Mouse (Mus musculus) embryonic facial prominence, embryonic 10.5 days (tissue): ENCODE results near the gene Slc4a1. TPM values are rescaled to one million over a fixed set of nuclear protein-coding genes. Genes with fewer than 3 reads are reported as not detected.

Experiments used
- DNase-seq: peaks from one replicate; pipeline ENCODE4 v3.0.0-alpha.2; 2017; ENCODE audit warnings: low spot score
- H3K27ac ChIP-seq: fragments of 300-500 bp; sonication (generic); replicated peaks from 2 replicates; pipeline ENCODE4 v1.5.1; 2016; ENCODE audit warnings: mild to moderate bottlenecking
- H3K27me3 ChIP-seq: fragments of 300-500 bp; sonication (generic); replicated peaks from 2 replicates; pipeline ENCODE4 v1.6.1; 2016; ENCODE audit warnings: low read depth, mild to moderate bottlenecking; ENCODE audit not compliant: poor library complexity, severe bottlenecking
- H3K36me3 ChIP-seq: fragments of 300-500 bp; sonication (generic); replicated peaks from 2 replicates; pipeline ENCODE4 v1.6.1; 2016; ENCODE audit warnings: mild to moderate bottlenecking, moderate library complexity
- H3K4me1 ChIP-seq: fragments of 300-500 bp; sonication (generic); 2 replicates; pipeline ENCODE4 v1.6.1; 2016
- H3K4me3 ChIP-seq: fragments of 300-500 bp; sonication (generic); 2 replicates; pipeline ENCODE4 v1.5.1; 2016; ENCODE audit warnings: mild to moderate bottlenecking, moderate library complexity
- H3K9me3 ChIP-seq: fragments of 300-500 bp; sonication (generic); 2 replicates; pipeline ENCODE4 v1.6.1; 2016; ENCODE audit warnings: mild to moderate bottlenecking
- WGBS: fragments of 180-500 bp; shearing (Covaris S2); methylation state at CpG from one replicate; pipeline ENCODE4 v1.1.7; 2016; 5-methylcytosine and 5-hydroxymethylcytosine counted together
- polyA plus RNA-seq: library from polyadenylated mRNA; unstranded; fragments of >200 nt; fragmentation: Nextera tagmentation; extraction: Ambion mirVana; gene quantifications from 2 replicates; pipeline ENCODE4 v1.2.1, GENCODE M21; 2016

The Slc4a1 gene
- polyA plus RNA-seq, 1 experiment from 2014 or later, result 33.8 TPM

DNA sequence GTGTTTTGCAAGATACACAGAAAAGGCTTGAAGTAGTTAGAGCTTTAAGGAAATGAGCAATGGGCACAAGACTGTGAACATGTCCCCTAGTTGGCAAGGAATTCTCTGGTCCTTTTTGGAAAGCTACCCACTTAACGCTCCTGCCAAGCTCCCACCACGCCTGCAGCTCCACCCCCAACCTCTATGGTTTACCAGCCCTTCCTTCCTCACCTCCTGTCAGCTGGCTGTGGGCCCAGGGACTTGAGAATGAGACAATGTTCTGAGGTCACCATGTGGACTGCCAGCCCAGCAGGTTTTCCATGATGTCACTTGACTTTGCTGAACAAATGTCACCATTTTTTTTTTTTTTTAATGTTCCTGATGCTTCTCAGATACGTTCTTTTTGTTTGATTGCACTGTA lies 27.4 kb downstream of the Slc4a1 start:
- WGBS, result 69% methylated on average over 3 of the region's 3 CpGs

DNA sequence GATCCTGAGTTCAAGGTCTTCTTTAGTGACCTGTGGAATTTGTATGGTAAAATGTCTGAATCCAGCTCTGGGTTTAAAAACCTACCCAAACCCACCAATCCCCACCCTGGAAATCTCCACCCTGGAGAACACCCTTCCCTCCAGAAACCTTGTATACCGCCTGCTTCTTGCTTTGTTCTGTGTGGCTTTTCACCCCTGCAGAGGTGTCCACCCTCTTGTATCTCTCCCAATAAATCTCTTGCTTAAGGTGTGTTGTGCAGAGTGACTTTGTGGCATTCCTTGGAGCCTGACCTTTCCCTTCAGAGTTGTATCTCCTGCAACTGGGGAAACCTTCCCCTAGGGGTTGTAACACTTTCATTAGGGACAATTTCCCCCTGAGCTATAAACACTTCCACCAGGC lies 28.1 kb downstream of the Slc4a1 start:
- no peak for DNase-seq
- no peak overlapping the region for H3K27ac ChIP-seq
- peaks cover 5% of the 10 kb centered on the region; the same call in 1 of the 2 replicates for H3K4me1 ChIP-seq
- no peaks in the 10 kb centered on the region for H3K9me3 ChIP-seq
- H3K36me3 ChIP-seq, result no peaks in the 10 kb centered on the region
- WGBS, result 68% methylated on average over 1 of the region's 1 CpGs
- H3K27me3 ChIP-seq, result no peaks in the 10 kb centered on the region; the same call in 1 of the 2 replicates
- H3K4me3 ChIP-seq, result no peak overlapping the region

More for the DNA sequence above, 27.4 kb downstream of the Slc4a1 start:
- Histone ChIP-seq H3K4me1 (peaks cover 5% of the 10 kb centered on the region; the same call in 1 of the 2 replicates), H3K36me3 (no peaks in the 10 kb centered on the region), H3K27me3 (no peaks in the 10 kb centered on the region; the same call in 1 of the 2 replicates), H3K27ac (no peak overlapping the region), H3K4me3 (no peak overlapping the region), H3K9me3 (no peaks in the 10 kb centered on the region)
- no peak for DNase-seq

DNA sequence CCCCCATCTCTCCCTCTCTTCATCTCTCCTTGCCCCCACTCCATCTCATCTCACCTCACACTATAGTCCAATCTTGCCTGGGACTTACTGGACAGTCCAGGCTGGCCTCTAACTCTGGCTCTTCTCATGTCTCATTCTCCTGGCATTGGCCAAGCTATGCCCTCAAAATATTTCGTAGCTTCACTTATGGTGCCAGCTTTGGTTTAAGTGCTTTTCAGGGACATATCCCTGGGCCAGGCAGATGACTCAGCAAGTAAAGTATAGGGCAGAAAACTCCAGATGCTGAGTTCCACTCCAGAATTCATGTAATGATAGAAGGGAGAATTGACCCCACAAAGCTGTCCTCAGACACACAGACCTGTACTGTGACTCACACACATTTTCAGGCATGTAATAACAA lies 29.8 kb downstream of the Slc4a1 start:
- no peak overlapping the region for H3K4me3 ChIP-seq
- H3K27me3 ChIP-seq, result no peaks in the 10 kb centered on the region; the same call in 1 of the 2 replicates
- peaks cover 5% of the 10 kb centered on the region; the same call in 1 of the 2 replicates for H3K4me1 ChIP-seq
- DNase-seq, result no peak
- 83% methylated on average over 1 of the region's 1 CpGs for WGBS
- H3K9me3 ChIP-seq, result no peaks in the 10 kb centered on the region
- H3K36me3 ChIP-seq, result no peaks in the 10 kb centered on the region
- no peak overlapping the region for H3K27ac ChIP-seq

GRCm38 (mm10) chr11:102334973-102335700 lies 30.9 kb downstream of the Slc4a1 start:
- no peak overlapping the region for H3K27ac ChIP-seq
- no peaks in the 10 kb centered on the region; the same call in 1 of the 2 replicates for H3K27me3 ChIP-seq
- 44% methylated on average over 9 of the region's 9 CpGs for WGBS
- no peak overlapping the region for H3K4me3 ChIP-seq
- DNase-seq, result no peak
- no peaks in the 10 kb centered on the region for H3K36me3 ChIP-seq
- H3K9me3 ChIP-seq, result no peaks in the 10 kb centered on the region
- H3K4me1 ChIP-seq, result peaks cover 5% of the 10 kb centered on the region; the same call in 1 of the 2 replicates

DNA sequence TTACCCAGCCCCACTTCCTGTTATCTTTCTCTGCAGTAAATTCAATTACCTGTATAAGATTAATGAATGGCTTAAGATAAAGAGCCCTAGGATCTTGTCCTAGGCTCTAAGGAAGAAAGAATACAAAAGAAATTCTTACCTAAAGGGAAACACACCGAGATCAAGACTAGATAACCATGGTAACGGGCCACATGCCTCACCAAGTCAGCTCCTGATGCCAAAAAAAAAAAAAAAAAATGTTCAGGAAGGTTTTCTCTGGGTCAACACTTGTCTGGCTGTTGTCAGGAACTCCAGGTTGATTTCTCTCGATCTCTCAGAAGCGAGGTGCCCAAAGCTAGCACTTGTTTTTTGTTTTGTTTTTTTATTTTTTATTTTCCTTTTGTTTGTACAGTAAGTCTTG lies 32.0 kb downstream of the Slc4a1 start:
- no peaks in the 10 kb centered on the region; the same call in 1 of the 2 replicates for H3K27me3 ChIP-seq
- no peak overlapping the region for H3K4me3 ChIP-seq
- no peaks in the 10 kb centered on the region for H3K9me3 ChIP-seq
- DNase-seq, result no peak
- H3K36me3 ChIP-seq, result no peaks in the 10 kb centered on the region
- peaks cover 5% of the 10 kb centered on the region; the same call in 1 of the 2 replicates for H3K4me1 ChIP-seq
- WGBS, result 70% methylated on average over 4 of the region's 4 CpGs
- H3K27ac ChIP-seq, result no peak overlapping the region

- Histone ChIP-seq H3K27me3 (no peaks in the 10 kb centered on the region; the same call in 1 of the 2 replicates), H3K36me3 (no peaks in the 10 kb centered on the region), H3K4me1 (peaks cover 5% of the 10 kb centered on the region; the same call in 1 of the 2 replicates), H3K27ac (no peak overlapping the region), H3K4me3 (no peak overlapping the region), H3K9me3 (no peaks in the 10 kb centered on the region)
- no peak for DNase-seq
Observed at GRCm38 (mm10) chr11:102333061-102333460, 32.9 kb downstream of the Slc4a1 start.

DNA sequence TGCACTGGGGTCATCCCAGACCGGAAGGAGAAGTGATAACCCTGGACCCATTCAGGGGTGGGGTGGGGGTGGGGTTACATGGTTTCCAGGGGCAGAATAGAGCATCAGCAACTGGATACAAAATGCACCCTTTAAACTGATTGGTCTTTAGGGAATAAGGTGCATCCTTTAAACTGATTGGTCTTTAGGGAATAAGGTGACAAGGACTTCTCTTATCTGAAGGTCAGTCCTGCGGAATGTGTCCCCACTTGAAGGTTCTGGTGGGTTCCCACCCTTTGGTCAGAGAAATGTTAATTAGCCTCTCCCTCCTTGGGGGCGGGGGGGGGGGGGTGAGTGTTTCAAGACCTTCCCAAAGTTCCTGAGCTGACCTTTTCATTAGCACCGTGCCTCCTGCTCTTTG lies 34.2 kb downstream of the Slc4a1 start:
- H3K9me3 ChIP-seq, result no peaks in the 10 kb centered on the region
- H3K27me3 ChIP-seq, result no peaks in the 10 kb centered on the region; the same call in 1 of the 2 replicates
- no peak overlapping the region for H3K27ac ChIP-seq
- WGBS, result 59% methylated on average over 4 of the region's 4 CpGs
- H3K4me1 ChIP-seq, result peaks cover 5% of the 10 kb centered on the region; the same call in 1 of the 2 replicates
- H3K4me3 ChIP-seq, result no peak overlapping the region
- no peaks in the 10 kb centered on the region for H3K36me3 ChIP-seq
- no peak for DNase-seq

DNA sequence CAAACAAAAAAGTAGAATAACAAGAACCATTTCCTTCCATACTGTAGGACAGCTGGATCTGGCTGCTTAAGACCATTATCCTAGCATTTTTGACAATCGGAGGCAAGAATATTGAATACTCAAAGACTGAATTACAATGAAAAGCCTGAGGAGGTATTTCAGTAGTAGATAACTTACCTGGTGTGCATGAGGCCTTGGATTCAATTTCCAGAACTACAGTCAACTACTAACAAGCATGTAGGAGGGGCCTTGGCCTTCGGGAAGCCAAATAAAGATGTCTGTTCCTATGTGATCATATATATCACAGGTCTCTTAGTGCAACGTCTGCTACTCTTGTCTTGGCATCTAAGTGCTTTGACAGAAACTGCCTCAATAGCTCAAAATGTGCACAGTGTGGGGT lies 36.0 kb downstream of the Slc4a1 start:
- H3K27me3 ChIP-seq, result no peaks in the 10 kb centered on the region
- peaks cover under 1% of the 10 kb centered on the region; the same call in 1 of the 2 replicates for H3K4me1 ChIP-seq
- no peaks in the 10 kb centered on the region for H3K9me3 ChIP-seq
- no peaks in the 10 kb centered on the region for H3K36me3 ChIP-seq
- DNase-seq, result no peak
- WGBS, result 85% methylated on average over 3 of the region's 3 CpGs
- no peak overlapping the region for H3K4me3 ChIP-seq
- no peak overlapping the region for H3K27ac ChIP-seq

DNA sequence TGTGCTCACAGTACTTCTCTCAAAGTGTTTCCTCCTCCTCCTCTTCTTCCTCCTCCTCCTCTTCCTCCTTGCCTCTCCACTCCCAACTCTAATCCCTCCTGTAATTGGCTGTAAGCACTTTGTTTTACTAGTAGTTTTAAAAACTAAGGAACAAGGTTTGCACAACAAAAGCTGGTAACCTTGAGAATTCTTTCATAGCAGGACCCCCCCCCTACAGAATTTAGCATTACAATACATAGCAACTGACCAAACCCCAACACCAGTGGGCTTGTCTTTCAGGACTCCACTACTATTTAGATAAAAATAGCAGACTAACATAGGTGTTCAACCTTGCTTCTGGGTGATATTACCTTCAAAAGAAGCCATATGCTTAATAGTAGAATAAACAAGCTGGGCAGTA lies 36.5 kb downstream of the Slc4a1 start:
- H3K27me3 ChIP-seq, result no peaks in the 10 kb centered on the region
- no peak overlapping the region for H3K27ac ChIP-seq
- H3K4me1 ChIP-seq, result no peaks in the 10 kb centered on the region
- H3K9me3 ChIP-seq, result no peaks in the 10 kb centered on the region
- no peak overlapping the region for H3K4me3 ChIP-seq
- no peak for DNase-seq
- no peaks in the 10 kb centered on the region for H3K36me3 ChIP-seq

- Histone ChIP-seq H3K4me1 (no peaks in the 10 kb centered on the region), H3K36me3 (no peaks in the 10 kb centered on the region), H3K9me3 (no peaks in the 10 kb centered on the region), H3K4me3 (no peak overlapping the region), H3K27ac (no peak overlapping the region), H3K27me3 (peaks cover 2% of the 10 kb centered on the region; the same call in 1 of the 2 replicates)
- no peak for DNase-seq
- WGBS, result 80% methylated on average over 7 of the region's 7 CpGs
Observed at GRCm38 (mm10) chr11:102327839-102328238, 38.2 kb downstream of the Slc4a1 start.

GRCm38 (mm10) chr11:102327250-102327649 lies 38.8 kb downstream of the Slc4a1 start:
- no peak overlapping the region for H3K27ac ChIP-seq
- no peaks in the 10 kb centered on the region for H3K9me3 ChIP-seq
- WGBS, result 72% methylated on average over 5 of the region's 5 CpGs
- no peak for DNase-seq
- peaks cover 4% of the 10 kb centered on the region; the same call in 1 of the 2 replicates for H3K27me3 ChIP-seq
- no peaks in the 10 kb centered on the region for H3K36me3 ChIP-seq
- no peak overlapping the region for H3K4me3 ChIP-seq
- no peaks in the 10 kb centered on the region for H3K4me1 ChIP-seq

- no peaks in the 10 kb centered on the region for H3K36me3 ChIP-seq
- WGBS, result 76% methylated on average over 1 of the region's 1 CpGs
- peaks cover 10% of the 10 kb centered on the region for H3K4me1 ChIP-seq
- no peak overlapping the region for H3K27ac ChIP-seq
- H3K4me3 ChIP-seq, result no peak overlapping the region
- peaks cover 6% of the 10 kb centered on the region; the same call in 1 of the 2 replicates for H3K27me3 ChIP-seq
- no peak for DNase-seq
- no peaks in the 10 kb centered on the region for H3K9me3 ChIP-seq
Observed at GRCm38 (mm10) chr11:102323516-102323915, 42.5 kb downstream of the Slc4a1 start.

- Histone ChIP-seq H3K27me3 (peaks cover 6% of the 10 kb centered on the region; the same call in 1 of the 2 replicates), H3K36me3 (no peaks in the 10 kb centered on the region), H3K4me3 (no peak overlapping the region), H3K9me3 (no peaks in the 10 kb centered on the region), H3K27ac (no peak overlapping the region), H3K4me1 (peaks cover 12% of the 10 kb centered on the region)
- WGBS, result 77% methylated on average over 6 of the region's 6 CpGs
- DNase-seq, result no peak
Observed at GRCm38 (mm10) chr11:102321931-102322330, 44.1 kb downstream of the Slc4a1 start.
